Mouse (Mus musculus): ENCODE measurements around the gene Synj2. TPM values are rescaled to one million over a fixed set of nuclear protein-coding genes. Genes with fewer than 3 reads are reported as not detected.

Gene Synj2
- polyA plus RNA-seq, 1 experiment from 2014 or later = 0.62 TPM

DNA sequence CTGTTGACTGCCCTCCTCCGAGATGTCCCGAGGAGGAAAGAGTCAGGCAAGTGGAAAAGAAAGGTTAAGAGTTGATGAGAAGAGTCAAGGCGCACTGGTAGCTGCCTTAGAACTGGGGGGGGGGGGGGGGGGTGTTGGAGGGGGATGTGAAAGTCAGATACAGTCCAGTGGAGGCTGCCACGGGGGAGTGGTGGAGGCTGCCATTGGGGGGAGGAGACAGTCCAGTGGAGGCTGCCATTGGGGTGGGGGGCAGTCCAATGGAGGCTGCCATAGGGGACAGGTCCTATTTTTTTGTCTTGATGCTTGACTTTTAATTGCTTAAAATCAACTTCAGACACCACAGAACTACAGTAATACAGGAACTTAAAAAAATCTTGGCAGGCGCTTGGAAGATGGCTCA lies 8.9 kb upstream of the Synj2 start:
- ATAC-seq (no peak), DNase-seq (no peak)
- Histone ChIP-seq H3K36me3 (replicated peaks; ENCODE audit: insufficient read depth, low read length) (peaks cover 23% of the 10 kb centered on the region), H3K9me3 (ENCODE audit: low read length) (no peaks in the 10 kb centered on the region), H3K4me3 (ENCODE audit: low read depth, low read length) (no peak overlapping the region), H3K27me3 (ENCODE audit: insufficient read depth, low read length) (no peaks in the 10 kb centered on the region), H3K4me1 (ENCODE audit: insufficient read depth) (peaks cover 8% of the 10 kb centered on the region), H3K9ac (replicated peaks) (no peak overlapping the region), H3K4me2 (ENCODE audit: low read depth, low read length) (no peak overlapping the region), H3K27ac (ENCODE audit: low read depth) (no peak overlapping the region)
- no peak for TF ChIP-seq CTCF (IDR thresholded peaks at IDR 0.05; ENCODE audit: low read depth)
- TF ChIP-seq EP300 (IDR thresholded peaks at IDR 0.05; ENCODE audit: low read depth) = no peak
- WGBS (ENCODE audit: insufficient replicate concordance) = 70% methylated on average over 5 of the region's 5 CpGs

DNA sequence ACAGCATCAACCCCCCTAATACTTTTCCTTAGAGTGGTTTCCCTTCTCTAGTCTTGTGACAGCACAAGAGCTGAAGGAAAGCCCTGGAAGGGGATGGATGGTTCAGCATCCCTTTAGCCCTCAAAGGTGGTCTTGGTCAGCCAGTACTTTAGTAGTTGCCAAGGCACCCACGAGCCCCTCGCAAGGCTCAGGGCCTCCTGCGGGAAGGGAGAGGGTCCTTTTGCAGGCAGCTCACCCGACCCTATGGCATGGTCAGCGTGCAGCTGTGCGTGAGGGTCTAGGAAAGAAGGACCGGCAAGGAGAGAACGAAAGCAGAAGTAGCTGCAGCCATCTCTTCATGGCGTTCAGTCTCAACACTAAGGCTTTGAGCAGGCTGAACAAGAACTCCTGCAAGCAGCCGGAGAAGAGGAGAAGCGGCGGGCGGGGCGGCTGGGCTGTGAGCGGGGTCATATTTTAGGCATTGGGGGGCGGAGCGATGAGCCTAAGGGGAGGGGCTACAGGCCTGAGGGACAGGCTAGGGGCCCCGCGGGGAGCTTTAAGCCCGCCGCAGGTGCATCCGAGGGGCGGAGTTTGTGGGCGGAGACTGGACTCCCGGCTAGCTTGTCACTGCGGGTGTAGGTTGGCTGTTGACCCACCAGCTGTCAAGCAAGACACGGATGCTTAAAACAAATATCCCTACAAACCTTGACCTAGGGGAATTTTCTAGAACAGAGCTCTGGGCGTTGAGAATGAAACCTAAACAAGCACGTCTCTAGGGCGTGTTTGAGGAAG lies 6.3 kb upstream of the Synj2 start:
- Histone ChIP-seq H3K27ac (ENCODE audit: low read depth) (peak overlapping the region; percentile 79), H3K9ac (replicated peaks) (peak overlapping the region; percentile 47), H3K4me1 (ENCODE audit: insufficient read depth) (peaks cover 8% of the 10 kb centered on the region), H3K36me3 (replicated peaks; ENCODE audit: insufficient read depth, low read length) (peaks cover 8% of the 10 kb centered on the region), H3K27me3 (ENCODE audit: insufficient read depth, low read length) (no peaks in the 10 kb centered on the region), H3K4me3 (ENCODE audit: low read depth, low read length) (peak overlapping the region; percentile 42), H3K9me3 (ENCODE audit: low read length) (no peaks in the 10 kb centered on the region), H3K4me2 (ENCODE audit: low read depth, low read length) (peak overlapping the region; percentile 74)
- DNase-seq (peak; percentile 93), ATAC-seq (peak; percentile 89)
- TF ChIP-seq CTCF (IDR thresholded peaks at IDR 0.05; ENCODE audit: low read depth) (no peak), EP300 (IDR thresholded peaks at IDR 0.05; ENCODE audit: low read depth) (no peak)
- 1% methylated on average over 30 of the region's 30 CpGs for WGBS (ENCODE audit: insufficient replicate concordance)

DNA sequence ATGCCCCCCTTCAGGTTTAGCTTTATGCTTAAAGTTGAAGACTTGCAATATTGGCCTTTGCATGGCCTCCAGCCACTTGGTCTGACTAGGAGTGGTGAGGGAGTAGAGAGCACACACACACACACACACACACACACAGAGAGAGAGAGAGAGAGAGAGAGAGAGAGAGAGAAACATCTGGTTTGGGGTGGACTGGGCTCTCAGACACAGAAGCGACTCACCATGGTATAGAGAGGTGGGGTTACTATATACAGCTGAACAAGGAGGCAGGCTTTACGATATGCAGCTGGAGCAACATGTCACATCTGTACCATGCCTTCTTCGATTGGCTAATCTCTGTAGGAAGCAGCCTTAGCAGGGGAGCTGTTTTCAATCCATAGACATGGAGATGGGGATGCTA lies 5.4 kb upstream of the Synj2 start:
- ATAC-seq = no peak
- H3K27me3 ChIP-seq (ENCODE audit: insufficient read depth, low read length) = 0 out of 2 replicates have a peak, but pooled peaks cover 1% of the 10 kb centered on the region

DNA sequence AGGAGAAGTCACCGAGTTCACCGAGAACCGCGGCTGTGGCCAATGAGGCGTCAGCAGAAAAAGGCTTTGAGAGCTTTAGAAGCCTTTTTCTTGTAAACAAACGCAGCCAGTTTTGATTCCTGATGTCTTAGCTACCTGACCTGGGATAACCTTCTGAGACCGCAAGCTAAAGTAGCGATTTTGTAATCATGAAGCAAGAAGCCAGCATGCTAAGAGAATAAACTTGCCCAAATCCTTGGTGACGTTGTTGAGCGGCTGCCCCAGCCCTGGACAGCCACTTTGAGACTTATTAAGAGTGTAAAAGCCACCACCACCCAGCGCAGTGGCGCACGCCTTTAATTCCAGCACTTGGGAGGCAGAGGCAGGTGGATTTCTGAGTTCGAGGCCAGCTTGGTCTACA lies 4.8 kb upstream of the Synj2 start:
- Histone ChIP-seq H3K27ac (ENCODE audit: low read depth) (peak overlapping the region; percentile 79; the same call in 1 of the 2 replicates), H3K36me3 (replicated peaks; ENCODE audit: insufficient read depth, low read length) (0 out of 2 replicates have a peak, but pooled peaks cover 1% of the 10 kb centered on the region), H3K9me3 (ENCODE audit: low read length) (no peaks in the 10 kb centered on the region), H3K4me3 (ENCODE audit: low read depth, low read length) (no peak overlapping the region), H3K4me2 (ENCODE audit: low read depth, low read length) (no peak overlapping the region), H3K27me3 (ENCODE audit: insufficient read depth, low read length) (0 out of 2 replicates have a peak, but pooled peaks cover 3% of the 10 kb centered on the region), H3K4me1 (ENCODE audit: insufficient read depth) (peaks cover 12% of the 10 kb centered on the region), H3K9ac (replicated peaks) (no peak overlapping the region)
- no peak for ATAC-seq
- no peak for TF ChIP-seq CTCF (IDR thresholded peaks at IDR 0.05; ENCODE audit: low read depth)
- TF ChIP-seq EP300 (IDR thresholded peaks at IDR 0.05; ENCODE audit: low read depth) = no peak
- 68% methylated on average over 14 of the region's 14 CpGs for whole genome bisulfite sequencing (ENCODE audit: insufficient replicate concordance)
- no peak for DNase-seq

More for the DNA sequence above, 5.4 kb upstream of the Synj2 start:
- peak overlapping the region; percentile 74 for H3K4me2 ChIP-seq (ENCODE audit: low read depth, low read length)
- H3K9ac ChIP-seq (replicated peaks) = no peak overlapping the region; the same call in 1 of the 2 replicates
- TF ChIP-seq EP300 (IDR thresholded peaks at IDR 0.05; ENCODE audit: low read depth) (no peak), CTCF (IDR thresholded peaks at IDR 0.05; ENCODE audit: low read depth) (no peak)
- peak overlapping the region; percentile 79 for H3K27ac ChIP-seq (ENCODE audit: low read depth)
- H3K4me3 ChIP-seq (ENCODE audit: low read depth, low read length) = no peak overlapping the region
- peaks cover 10% of the 10 kb centered on the region for H3K4me1 ChIP-seq (ENCODE audit: insufficient read depth)
- H3K36me3 ChIP-seq (replicated peaks; ENCODE audit: insufficient read depth, low read length) = 0 out of 2 replicates have a peak, but pooled peaks cover 2% of the 10 kb centered on the region
- WGBS (ENCODE audit: insufficient replicate concordance) = 55% methylated on average over 3 of the region's 3 CpGs
- H3K9me3 ChIP-seq (ENCODE audit: low read length) = no peaks in the 10 kb centered on the region
- no peak for DNase-seq

DNA sequence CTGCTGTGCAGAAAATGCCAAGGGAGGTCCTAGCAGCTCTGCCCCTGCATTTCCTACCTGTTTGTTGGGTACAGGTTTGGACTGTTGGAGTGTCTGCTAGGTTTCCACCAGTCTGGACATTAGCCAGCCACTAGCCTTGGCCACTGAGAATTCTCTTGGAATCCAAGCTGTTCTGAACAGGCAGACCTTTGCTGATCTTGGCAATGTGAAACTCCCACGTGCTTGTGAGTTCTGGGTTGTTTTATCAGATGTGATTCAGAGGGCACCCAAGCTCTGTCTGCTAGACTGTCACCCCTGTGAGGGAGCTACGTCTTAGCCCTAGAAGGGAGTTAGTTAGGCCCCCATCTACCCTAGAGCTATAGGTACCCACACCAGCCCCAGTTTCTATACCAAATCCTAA lies 3.6 kb upstream of the Synj2 start:
- Histone ChIP-seq H3K9me3 (ENCODE audit: low read length) (no peaks in the 10 kb centered on the region), H3K27ac (ENCODE audit: low read depth) (no peak overlapping the region), H3K4me3 (ENCODE audit: low read depth, low read length) (no peak overlapping the region), H3K36me3 (replicated peaks; ENCODE audit: insufficient read depth, low read length) (no peaks in the 10 kb centered on the region), H3K9ac (replicated peaks) (no peak overlapping the region), H3K27me3 (ENCODE audit: insufficient read depth, low read length) (0 out of 2 replicates have a peak, but pooled peaks cover 3% of the 10 kb centered on the region), H3K4me1 (ENCODE audit: insufficient read depth) (peaks cover 12% of the 10 kb centered on the region), H3K4me2 (ENCODE audit: low read depth, low read length) (no peak overlapping the region)
- no peak for DNase-seq
- no peak for ATAC-seq
- 62% methylated on average over 2 of the region's 2 CpGs for WGBS (ENCODE audit: insufficient replicate concordance)
- TF ChIP-seq EP300 (IDR thresholded peaks at IDR 0.05; ENCODE audit: low read depth) (no peak), CTCF (IDR thresholded peaks at IDR 0.05; ENCODE audit: low read depth) (no peak)

DNA sequence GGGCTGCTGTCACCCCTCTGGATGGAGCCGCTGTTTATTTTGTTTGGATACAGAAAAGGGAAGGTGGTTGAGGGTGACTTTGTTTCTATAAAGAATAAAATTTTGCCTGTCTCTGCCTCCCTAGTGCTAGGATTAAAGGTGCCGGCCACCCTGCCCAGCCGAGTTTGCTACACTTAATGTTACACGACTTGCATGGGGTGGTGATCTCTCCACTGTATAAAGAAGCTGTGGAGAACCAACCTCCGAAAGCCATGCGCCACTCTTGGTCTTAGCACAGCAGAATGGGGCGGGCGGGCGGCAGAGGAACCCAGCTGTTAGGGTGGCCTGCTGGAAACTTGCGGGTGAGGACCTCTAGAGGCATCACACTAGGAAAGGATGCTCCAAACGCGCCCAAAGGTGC lies 1.2 kb upstream of the Synj2 start:
- Histone ChIP-seq H3K36me3 (replicated peaks; ENCODE audit: insufficient read depth, low read length) (no peaks in the 10 kb centered on the region), H3K4me3 (ENCODE audit: low read depth, low read length) (no peak overlapping the region), H3K9ac (replicated peaks) (no peak overlapping the region), H3K27me3 (ENCODE audit: insufficient read depth, low read length) (0 out of 2 replicates have a peak, but pooled peaks cover 3% of the 10 kb centered on the region), H3K27ac (ENCODE audit: low read depth) (no peak overlapping the region), H3K9me3 (ENCODE audit: low read length) (no peaks in the 10 kb centered on the region), H3K4me2 (ENCODE audit: low read depth, low read length) (no peak overlapping the region), H3K4me1 (ENCODE audit: insufficient read depth) (peaks cover 11% of the 10 kb centered on the region)
- ATAC-seq (no peak), DNase-seq (no peak)
- TF ChIP-seq CTCF (IDR thresholded peaks at IDR 0.05; ENCODE audit: low read depth) (no peak), EP300 (IDR thresholded peaks at IDR 0.05; ENCODE audit: low read depth) (no peak)
- WGBS (ENCODE audit: insufficient replicate concordance) = 70% methylated on average over 12 of the region's 12 CpGs
